Mouse (Mus musculus): ENCODE results near the gene Elk3.

DNA sequence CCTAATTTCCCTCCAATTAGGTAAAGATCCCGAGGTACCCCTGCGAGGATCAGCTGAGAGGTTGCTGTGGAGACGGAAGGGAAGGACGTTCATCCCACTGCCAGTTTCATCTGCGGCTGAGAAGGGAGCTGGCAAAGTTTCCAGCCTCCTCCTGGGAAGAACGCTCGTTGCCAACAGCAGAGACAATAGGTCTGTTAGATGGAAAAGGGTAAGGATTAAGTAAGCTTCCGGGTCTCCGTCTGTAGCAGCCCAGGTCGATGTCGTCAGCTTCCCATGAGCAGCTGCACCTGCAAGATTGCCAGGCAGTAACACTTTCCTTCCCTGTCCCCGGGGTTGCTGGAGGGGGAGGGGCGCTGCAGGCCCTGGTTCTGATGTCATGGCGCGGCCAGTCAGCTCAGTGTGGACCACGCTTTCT lies 34.6 kb downstream of the Elk3 start:
- TF ChIP-seq POLR2A (IDR thresholded peaks at IDR 0.05; ENCODE audit: borderline replicate concordance, extremely low read depth, low read depth, low read length): no peak
- no peak for TF ChIP-seq CTCF (IDR thresholded peaks at IDR 0.05; ENCODE audit: insufficient read depth, low read length)
